Mouse (Mus musculus) colon, adult 2 months (tissue): ENCODE data around the gene Arrdc4. TPM values are rescaled to one million over a fixed set of nuclear protein-coding genes. Genes with fewer than 3 reads are reported as not detected.

Source experiments
- polyA plus RNA-seq: library from polyadenylated mRNA; depleted of rRNA; stranded (reverse); fragments of >200 nt; gene quantifications from 2 replicates; pipeline ENCODE4 v1.2.3, GENCODE M21; 2012; rRNA removed

Arrdc4 gene
- 31.1 and 41.6 TPM in 2 replicates for polyA plus RNA-seq

GRCm38 (mm10) chr7:68748761-68749635, at the start of gene Arrdc4:
Gene Arrdc4, minus strand, starts transcription at chr7:68749241.

